Mouse (Mus musculus) forebrain, embryonic 14.5 days (tissue): ENCODE results near the gene BC037034. TPM values are rescaled to one million over a fixed set of nuclear protein-coding genes. Genes with fewer than 3 reads are reported as not detected.

Source experiments
- ATAC-seq: fragments of 200-750 bp; cut with Nextera tagmentation; 2 replicates; pipeline ENCODE4 v1.8.0; 2017; ENCODE audit warnings: mild to moderate bottlenecking, moderate library complexity
- DNase-seq: peaks from one replicate; pipeline ENCODE4 v3.0.0-alpha.2; 2015; ENCODE audit warnings: low spot score
- H3K27ac ChIP-seq: fragments of 300-500 bp; sonication (generic); 2 replicates; pipeline ENCODE4 v1.5.1; 2014; ENCODE audit warnings: low read depth, mild to moderate bottlenecking, control low read depth, low read length, moderate library complexity
- H3K27me3 ChIP-seq: fragments of 300-500 bp; sonication (generic); replicated peaks from 2 replicates; pipeline ENCODE4 v1.6.1; 2014; ENCODE audit warnings: low read length, control low read depth, mixed read lengths; ENCODE audit not compliant: control insufficient read depth, insufficient read depth
- H3K36me3 ChIP-seq: fragments of 300-500 bp; sonication (generic); 2 replicates; pipeline ENCODE4 v1.6.1; 2014; ENCODE audit warnings: low read length, control low read depth; ENCODE audit not compliant: control insufficient read depth, insufficient read depth
- H3K4me1 ChIP-seq: fragments of 300-500 bp; sonication (generic); 2 replicates; pipeline ENCODE4 v1.6.1; 2014; ENCODE audit warnings: antibody characterized with exemption, low read length, control low read depth; ENCODE audit not compliant: control insufficient read depth, insufficient read depth
- H3K4me2 ChIP-seq: fragments of 300-500 bp; sonication (generic); 2 replicates; pipeline ENCODE4 v1.6.1; 2014; ENCODE audit warnings: mild to moderate bottlenecking, control low read depth, low read length
- H3K4me3 ChIP-seq: fragments of 300-500 bp; sonication (generic); 2 replicates; pipeline ENCODE4 v1.5.1; 2014; ENCODE audit warnings: low read depth, low read length, control low read depth
- H3K9ac ChIP-seq: fragments of 300-500 bp; sonication (generic); 2 replicates; pipeline ENCODE4 v1.6.1; 2014; ENCODE audit warnings: mild to moderate bottlenecking, low read length, control low read depth, moderate library complexity
- H3K9me3 ChIP-seq: fragments of 300-500 bp; sonication (generic); replicated peaks from 2 replicates; pipeline ENCODE4 v1.6.1; 2016; ENCODE audit warnings: low read length, control low read depth, mixed read lengths; ENCODE audit not compliant: control insufficient read depth
- WGBS: fragments of 180-500 bp; shearing (Covaris S2); extraction: QIAGEN DNeasy Blood & Tissue Kit; methylation state at CpG from one replicate; pipeline ENCODE4 v1.1.7; 2014; 5-methylcytosine and 5-hydroxymethylcytosine counted together
- polyA plus RNA-seq: library from polyadenylated mRNA; unstranded; fragments of >200 nt; fragmentation: Nextera tagmentation; extraction: Ambion mirVana; gene quantifications from 2 replicates; pipeline ENCODE4 v1.2.1, GENCODE M21; 2014

Gene BC037034
- polyA plus RNA-seq, 1 experiment from 2014 or later, result 8.9 TPM

DNA sequence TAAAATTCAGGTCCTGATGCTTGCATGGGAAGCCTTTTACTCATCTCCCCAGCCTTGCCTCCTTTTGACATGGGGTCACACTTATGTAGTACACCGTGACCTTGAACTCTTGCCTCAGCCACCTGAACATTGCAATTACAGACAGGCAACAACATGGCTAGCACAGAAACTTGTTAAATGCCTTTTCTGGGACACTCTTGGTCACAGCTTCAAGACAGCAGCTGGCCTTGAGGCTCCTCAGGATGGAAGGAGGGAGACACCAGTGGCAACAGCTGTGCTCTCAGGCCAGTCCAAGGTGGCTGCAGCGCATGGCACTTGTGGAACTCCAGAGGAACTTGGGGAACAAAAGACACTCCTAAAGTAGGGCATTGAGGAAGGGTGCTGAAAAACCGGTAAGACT lies 3.3 kb upstream of the BC037034 start:
- Histone ChIP-seq H3K4me1 (peaks cover 5% of the 10 kb centered on the region), H3K9me3 (no peaks in the 10 kb centered on the region), H3K36me3 (peaks cover 3% of the 10 kb centered on the region; the same call in 1 of the 2 replicates), H3K4me2 (no peak overlapping the region), H3K27ac (no peak overlapping the region), H3K9ac (no peak overlapping the region), H3K4me3 (no peak overlapping the region), H3K27me3 (no peaks in the 10 kb centered on the region)
- WGBS, result 89% methylated on average over 3 of the region's 3 CpGs
- DNase-seq, result no peak
- no peak for ATAC-seq

GRCm38 (mm10) chr5:138265712-138266111 lies 1.9 kb upstream of the BC037034 start:
- H3K4me1 ChIP-seq, result peaks cover 5% of the 10 kb centered on the region
- no peak overlapping the region for H3K4me3 ChIP-seq
- no peak for ATAC-seq
- no peak overlapping the region for H3K27ac ChIP-seq
- H3K9ac ChIP-seq, result no peak overlapping the region
- WGBS, result 93% methylated on average over 4 of the region's 4 CpGs
- H3K9me3 ChIP-seq, result no peaks in the 10 kb centered on the region
- H3K4me2 ChIP-seq, result no peak overlapping the region
- no peaks in the 10 kb centered on the region for H3K27me3 ChIP-seq
- DNase-seq, result no peak
- H3K36me3 ChIP-seq, result peaks cover 17% of the 10 kb centered on the region

GRCm38 (mm10) chr5:138264207-138264578 lies 360 bp upstream of the BC037034 start:
- WGBS, result 17% methylated on average over 6 of the region's 6 CpGs
- Histone ChIP-seq H3K9me3 (no peaks in the 10 kb centered on the region), H3K27ac (peak overlapping the region; percentile 65; the same call in 1 of the 2 replicates), H3K27me3 (no peaks in the 10 kb centered on the region), H3K4me2 (peak overlapping the region; percentile 97), H3K36me3 (peaks cover 32% of the 10 kb centered on the region), H3K9ac (peak overlapping the region; percentile 95), H3K4me1 (peaks cover 5% of the 10 kb centered on the region), H3K4me3 (peak overlapping the region; percentile 90)
- ATAC-seq, result peak; percentile 13; the same call in 1 of the 2 replicates
- no peak for DNase-seq

GRCm38 (mm10) chr5:138262582-138263240 lies 1.1 kb downstream of the BC037034 start:
- no peak for ATAC-seq

GRCm38 (mm10) chr5:138262001-138262400 lies 1.8 kb downstream of the BC037034 start:
- no peak overlapping the region for H3K9ac ChIP-seq
- H3K4me3 ChIP-seq, result no peak overlapping the region
- 86% methylated on average over 4 of the region's 4 CpGs for WGBS
- H3K36me3 ChIP-seq, result peaks cover 42% of the 10 kb centered on the region
- H3K9me3 ChIP-seq, result no peaks in the 10 kb centered on the region
- ATAC-seq (no peak), DNase-seq (no peak)
- H3K4me2 ChIP-seq, result no peak overlapping the region
- H3K27ac ChIP-seq, result no peak overlapping the region
- H3K27me3 ChIP-seq, result no peaks in the 10 kb centered on the region
- peaks cover 5% of the 10 kb centered on the region for H3K4me1 ChIP-seq

More at GRCm38 (mm10) chr5:138262582-138263240, 1.1 kb downstream of the BC037034 start:
- Histone ChIP-seq H3K4me3 (peak overlapping the region; percentile 90), H3K36me3 (peaks cover 42% of the 10 kb centered on the region), H3K27ac (no peak overlapping the region), H3K4me2 (peak overlapping the region; percentile 97), H3K4me1 (peaks cover 5% of the 10 kb centered on the region), H3K27me3 (no peaks in the 10 kb centered on the region), H3K9ac (peak overlapping the region; percentile 95), H3K9me3 (no peaks in the 10 kb centered on the region)
- DNase-seq, result no peak
- WGBS, result 69% methylated on average over 18 of the region's 18 CpGs

DNA sequence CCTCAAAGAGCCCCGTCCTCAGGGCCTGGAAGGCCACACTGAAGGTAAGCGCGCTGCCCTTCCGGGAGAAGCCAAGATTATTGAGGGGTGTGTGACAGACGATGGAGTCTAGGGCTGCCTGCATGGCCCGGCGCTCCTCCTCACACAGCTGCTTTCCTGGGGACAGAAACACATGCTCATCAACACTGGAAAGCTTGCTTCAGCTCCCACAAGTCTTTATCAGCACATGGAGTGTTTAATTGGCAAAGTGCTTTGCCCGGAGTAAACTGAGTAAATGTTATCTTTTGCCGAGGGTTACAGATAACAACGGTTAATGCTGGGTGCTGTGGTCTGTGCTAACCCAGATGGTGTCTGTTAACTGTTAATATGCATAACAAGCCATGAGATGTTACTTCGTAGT lies 3.0 kb downstream of the BC037034 start:
- H3K36me3 ChIP-seq, result peaks cover 39% of the 10 kb centered on the region
- H3K4me3 ChIP-seq, result no peak overlapping the region
- no peak overlapping the region for H3K27ac ChIP-seq
- WGBS, result 93% methylated on average over 11 of the region's 11 CpGs
- ATAC-seq, result no peak
- no peak for DNase-seq
- H3K27me3 ChIP-seq, result no peaks in the 10 kb centered on the region
- H3K4me1 ChIP-seq, result peaks cover 9% of the 10 kb centered on the region
- no peak overlapping the region for H3K4me2 ChIP-seq
- H3K9ac ChIP-seq, result no peak overlapping the region
- H3K9me3 ChIP-seq, result no peaks in the 10 kb centered on the region

GRCm38 (mm10) chr5:138260051-138260450 lies 3.8 kb downstream of the BC037034 start:
- no peak overlapping the region for H3K9ac ChIP-seq
- H3K4me1 ChIP-seq, result peaks cover 10% of the 10 kb centered on the region
- H3K27ac ChIP-seq, result no peak overlapping the region
- peaks cover 39% of the 10 kb centered on the region for H3K36me3 ChIP-seq
- no peak overlapping the region for H3K4me2 ChIP-seq
- no peaks in the 10 kb centered on the region for H3K9me3 ChIP-seq
- DNase-seq (no peak), ATAC-seq (no peak)
- no peak overlapping the region for H3K4me3 ChIP-seq
- H3K27me3 ChIP-seq, result no peaks in the 10 kb centered on the region
- 86% methylated on average over 10 of the region's 10 CpGs for WGBS

DNA sequence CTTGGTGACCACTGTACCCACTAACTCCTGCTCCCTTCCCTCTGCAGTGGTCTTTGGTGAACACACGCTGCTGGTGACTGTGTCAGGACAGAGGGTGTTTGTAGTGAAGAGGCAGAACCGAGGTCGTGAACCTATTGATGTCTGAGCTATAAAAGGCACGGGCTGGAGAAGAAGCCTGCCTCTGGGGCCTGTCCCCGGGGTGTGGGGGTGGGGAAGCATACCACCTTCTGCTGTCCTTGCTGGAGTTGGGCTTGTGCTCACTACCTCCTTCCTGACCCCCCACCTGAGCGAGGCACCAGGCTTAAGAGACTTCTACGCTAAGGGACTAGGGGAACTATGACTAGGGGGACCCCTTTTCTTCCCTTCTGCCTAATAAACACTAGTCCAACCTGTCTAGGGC lies 4.8 kb downstream of the BC037034 start:
- H3K27ac ChIP-seq, result no peak overlapping the region
- peaks cover 13% of the 10 kb centered on the region for H3K4me1 ChIP-seq
- H3K9ac ChIP-seq, result no peak overlapping the region
- H3K4me2 ChIP-seq, result no peak overlapping the region
- peaks cover 39% of the 10 kb centered on the region for H3K36me3 ChIP-seq
- H3K27me3 ChIP-seq, result no peaks in the 10 kb centered on the region; the same call in 1 of the 2 replicates
- 90% methylated on average over 7 of the region's 7 CpGs for WGBS
- no peak for DNase-seq
- no peak for ATAC-seq
- no peaks in the 10 kb centered on the region for H3K9me3 ChIP-seq
- no peak overlapping the region for H3K4me3 ChIP-seq

DNA sequence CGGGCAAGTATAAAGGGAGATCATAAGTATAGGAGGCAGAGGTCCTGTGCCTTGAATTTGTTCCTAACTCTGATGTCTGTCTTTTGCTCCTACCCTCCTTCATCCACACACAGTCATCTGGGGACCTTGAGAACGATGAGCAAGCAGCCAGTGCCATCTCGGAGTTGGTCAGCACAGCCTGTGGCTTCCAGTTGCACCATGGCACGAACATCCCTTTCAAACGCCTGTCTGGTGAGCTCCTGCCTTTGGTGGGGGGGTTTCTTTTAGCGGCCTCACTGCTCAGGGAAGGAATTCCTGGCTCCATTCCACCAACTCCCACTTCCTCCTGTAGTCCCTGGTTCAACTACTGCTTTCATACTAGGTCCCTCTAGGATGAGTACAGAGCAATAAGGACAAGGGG lies 5.3 kb downstream of the BC037034 start:
- 88% methylated on average over 6 of the region's 6 CpGs for WGBS
- Histone ChIP-seq H3K9ac (no peak overlapping the region), H3K4me1 (peaks cover 13% of the 10 kb centered on the region), H3K27ac (no peak overlapping the region), H3K27me3 (no peaks in the 10 kb centered on the region; the same call in 1 of the 2 replicates), H3K9me3 (no peaks in the 10 kb centered on the region), H3K36me3 (peaks cover 39% of the 10 kb centered on the region), H3K4me3 (no peak overlapping the region), H3K4me2 (no peak overlapping the region)
- no peak for DNase-seq
- ATAC-seq, result no peak
